Mouse (Mus musculus) stomach, postnatal 0 days (tissue): ENCODE measurements at regions not wholly inside any gene's neighbourhood (a gene's known extent, or its start where the extent isn't known, plus 50 kb on each side); places are given as distances from the start of the nearest gene placed in this dataset.

Experiments
- CTCF ChIP-seq: IDR thresholded peaks from 2 replicates; pipeline ENCODE4 v1.5.1; 2016; ENCODE audit warnings: antibody characterized with exemption, low read depth, mild to moderate bottlenecking, moderate library complexity
- EP300 ChIP-seq: optimal IDR thresholded peaks from 2 replicates; pipeline ENCODE3; 2016; ENCODE audit warnings: antibody characterized with exemption

DNA sequence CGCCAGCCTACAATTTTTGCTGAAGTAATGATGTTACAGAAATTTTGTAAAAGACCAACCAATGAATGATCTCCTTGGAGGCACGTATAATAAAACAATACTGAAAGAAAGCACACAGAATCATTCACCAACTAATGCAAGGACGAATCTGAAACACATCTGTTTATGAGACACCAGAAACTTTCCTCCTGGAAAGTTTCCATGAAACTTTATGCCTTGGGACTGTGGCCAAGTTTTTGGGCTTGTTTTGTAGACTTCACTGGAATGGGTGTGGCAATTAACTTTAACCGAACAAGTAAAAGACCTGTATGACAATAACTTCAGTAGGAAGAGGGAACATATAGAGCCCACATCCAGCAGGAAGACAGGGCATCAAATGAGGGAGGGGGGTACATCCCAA, 564.9 kb downstream of the Rpia start:
- TF ChIP-seq CTCF (no peak), EP300 (no peak)
